Mouse (Mus musculus): ENCODE measurements around the gene Cox4i1. TPM values are rescaled to one million over a fixed set of nuclear protein-coding genes. Genes with fewer than 3 reads are reported as not detected.
"Not testable (repeated sequence)": the region's sequence is repeated elsewhere in the genome, so short reads cannot be mapped to it uniquely, and the experiment has no call there.

Cox4i1 gene
- polyA plus RNA-seq, 1 experiment from 2014 or later, result 1,092 TPM

DNA sequence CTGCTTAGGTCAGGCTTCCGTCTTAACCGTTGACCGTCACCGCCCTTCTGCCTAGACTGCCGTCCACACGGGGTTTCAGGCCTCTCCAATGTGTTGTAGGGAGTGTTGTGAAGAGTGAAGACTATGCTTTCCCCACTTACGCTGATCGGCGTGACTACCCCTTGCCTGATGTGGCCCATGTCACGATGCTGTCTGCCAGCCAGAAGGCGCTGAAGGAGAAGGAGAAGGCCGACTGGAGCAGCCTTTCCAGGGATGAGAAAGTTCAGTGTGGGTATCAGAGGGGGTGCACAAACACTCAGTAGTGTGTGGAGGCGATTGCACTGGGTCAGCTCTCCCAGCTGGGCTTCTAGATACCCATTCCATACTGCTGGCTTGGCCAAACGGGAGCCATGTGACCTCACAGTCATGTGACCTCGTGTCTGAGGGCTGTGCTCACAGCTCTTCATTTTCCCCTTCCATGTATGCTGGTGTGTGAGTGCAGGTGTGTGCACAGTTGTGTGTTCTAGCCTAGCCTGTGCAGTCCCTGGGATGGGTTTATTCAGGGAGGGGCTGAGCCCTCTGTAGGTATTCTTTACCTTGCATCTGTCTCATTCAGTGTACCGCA is 4.7 kb downstream of the Cox4i1 start:
- Histone ChIP-seq H3K27me3 (replicated peaks; ENCODE audit: control insufficient read depth, insufficient read depth, low read length) (no peaks in the 10 kb centered on the region), H3K36me3 (ENCODE audit: control insufficient read depth, insufficient read depth, low read length) (peaks cover 48% of the 10 kb centered on the region), H3K4me1 (ENCODE audit: control insufficient read depth, insufficient read depth, low read length) (peaks cover 3% of the 10 kb centered on the region), H3K4me2 (ENCODE audit: low read length) (no peak overlapping the region), H3K9ac (ENCODE audit: low read length) (no peak overlapping the region), H3K27ac (ENCODE audit: low read depth, low read length) (no peak overlapping the region), H3K9me3 (replicated peaks; ENCODE audit: control insufficient read depth, low read length) (no peaks in the 10 kb centered on the region), H3K4me3 (ENCODE audit: low read depth, low read length) (no peak overlapping the region)
- DNase-seq (ENCODE audit: low spot score) (no peak), ATAC-seq (no peak)
- WGBS, result 91% methylated on average over 16 of the region's 16 CpGs

DNA sequence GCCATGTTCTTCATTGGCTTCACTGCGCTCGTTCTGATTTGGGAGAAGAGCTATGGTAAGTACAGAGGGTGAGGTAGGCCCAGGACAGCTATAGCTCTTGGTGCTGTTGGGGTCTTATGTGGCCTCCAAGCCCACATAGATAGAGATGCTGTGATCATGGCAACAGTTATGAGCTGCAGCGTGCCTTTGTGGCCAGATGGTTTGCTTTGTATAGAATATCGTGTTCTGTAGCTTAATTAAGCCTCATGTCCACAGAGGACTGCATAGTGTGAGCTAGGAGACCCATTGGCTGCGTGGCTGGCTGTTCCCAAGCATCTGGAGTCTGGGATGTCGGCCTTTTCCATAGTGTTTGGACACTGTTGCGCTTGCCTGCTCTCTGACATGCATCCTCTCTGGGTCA is 5.3 kb downstream of the Cox4i1 start:
- DNase-seq (ENCODE audit: low spot score) (no peak), ATAC-seq (no peak)
- Histone ChIP-seq H3K27ac (ENCODE audit: low read depth, low read length) (no peak overlapping the region), H3K4me2 (ENCODE audit: low read length) (no peak overlapping the region), H3K27me3 (replicated peaks; ENCODE audit: control insufficient read depth, insufficient read depth, low read length) (no peaks in the 10 kb centered on the region), H3K36me3 (ENCODE audit: control insufficient read depth, insufficient read depth, low read length) (peaks cover 48% of the 10 kb centered on the region), H3K9ac (ENCODE audit: low read length) (no peak overlapping the region), H3K9me3 (replicated peaks; ENCODE audit: control insufficient read depth, low read length) (no peaks in the 10 kb centered on the region), H3K4me3 (ENCODE audit: low read depth, low read length) (no peak overlapping the region), H3K4me1 (ENCODE audit: control insufficient read depth, insufficient read depth, low read length) (peaks cover 3% of the 10 kb centered on the region)
- WGBS, result 90% methylated on average over 7 of the region's 7 CpGs

DNA sequence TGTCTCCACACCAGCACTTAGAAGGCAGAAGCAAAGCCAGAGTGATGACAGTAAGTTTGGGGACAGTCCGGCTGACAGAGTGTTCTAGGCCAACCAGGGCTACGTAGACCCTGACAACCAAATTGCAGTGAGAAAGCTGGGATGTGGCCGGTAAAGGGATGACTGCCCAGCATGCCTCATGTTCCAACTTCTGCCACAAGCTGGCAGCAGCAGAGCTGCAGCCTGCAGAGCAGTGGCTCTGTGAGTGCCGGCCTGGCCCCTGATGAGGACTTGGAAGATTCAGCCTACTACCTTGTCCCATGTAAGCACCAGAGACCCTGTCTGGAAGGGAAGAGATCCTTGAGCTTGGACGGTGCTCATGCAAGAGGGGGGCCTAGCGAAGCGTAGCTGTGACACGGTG is 7.7 kb downstream of the Cox4i1 start:
- Histone ChIP-seq H3K4me3 (ENCODE audit: low read depth, low read length) (no peak overlapping the region), H3K9ac (ENCODE audit: low read length) (no peak overlapping the region), H3K9me3 (replicated peaks; ENCODE audit: control insufficient read depth, low read length) (no peaks in the 10 kb centered on the region), H3K4me1 (ENCODE audit: control insufficient read depth, insufficient read depth, low read length) (no peaks in the 10 kb centered on the region), H3K27ac (ENCODE audit: low read depth, low read length) (no peak overlapping the region), H3K27me3 (replicated peaks; ENCODE audit: control insufficient read depth, insufficient read depth, low read length) (no peaks in the 10 kb centered on the region), H3K4me2 (ENCODE audit: low read length) (no peak overlapping the region), H3K36me3 (ENCODE audit: control insufficient read depth, insufficient read depth, low read length) (peaks cover 37% of the 10 kb centered on the region)
- no peak for DNase-seq (ENCODE audit: low spot score)
- ATAC-seq, result no peak
- WGBS, result 76% methylated on average over 8 of the region's 8 CpGs

DNA sequence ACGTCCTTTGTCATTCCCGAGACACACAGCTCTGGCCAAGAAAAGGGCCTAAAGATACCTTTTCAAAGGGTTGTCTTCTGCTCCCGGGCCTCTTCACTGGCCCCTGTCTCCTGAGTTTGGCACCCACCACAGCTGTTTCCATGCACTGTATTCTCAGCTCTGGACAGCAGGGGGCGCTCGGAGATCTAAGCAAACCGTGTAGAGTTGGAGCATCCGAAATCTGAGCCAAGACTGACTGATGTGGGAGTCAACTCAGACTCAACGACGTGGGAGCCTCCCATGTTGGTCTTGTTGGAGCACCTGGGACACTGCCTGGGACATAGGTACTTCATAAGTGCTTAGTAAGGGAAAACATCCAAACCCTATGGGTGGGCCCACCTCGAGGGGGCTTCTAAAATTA is 10.4 kb downstream of the Cox4i1 start:
- no peak overlapping the region for H3K4me2 ChIP-seq (ENCODE audit: low read length)

DNA sequence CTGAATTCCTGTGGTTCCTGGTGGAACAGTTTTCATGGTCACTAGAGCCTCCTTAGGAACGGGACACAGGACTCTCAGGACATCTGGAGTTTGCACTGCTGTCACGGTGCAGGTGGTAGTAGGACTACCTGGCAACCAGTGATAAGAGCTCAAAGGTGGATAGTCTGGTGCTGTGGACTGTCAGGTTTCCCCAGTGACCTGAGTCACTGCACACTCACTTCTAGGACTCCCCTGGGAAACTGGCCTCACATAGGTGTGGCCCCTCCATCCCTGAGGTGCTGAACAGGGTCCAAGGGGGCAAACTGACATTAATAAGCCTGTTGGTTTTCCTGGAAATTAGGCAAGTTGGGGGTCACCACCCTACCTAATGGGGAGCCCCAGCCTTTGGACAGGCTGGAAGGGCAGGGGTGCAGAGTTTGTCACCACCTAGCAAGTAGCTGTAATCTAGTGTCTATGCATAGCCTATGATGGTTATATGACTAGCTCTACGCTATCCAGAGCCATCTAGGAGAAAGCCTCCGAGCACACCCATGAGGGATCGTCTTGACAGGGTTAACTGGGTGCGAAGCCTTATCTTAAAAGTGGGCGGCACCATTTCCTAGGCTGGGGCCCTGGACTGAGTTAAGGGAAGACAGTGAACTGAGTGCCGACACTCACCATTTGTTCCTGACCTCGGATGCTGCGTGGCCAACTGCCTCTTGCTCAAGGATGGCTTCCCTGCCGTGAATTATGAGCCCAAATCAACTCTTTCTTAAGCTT is 11.8 kb downstream of the Cox4i1 start:
- DNase-seq (ENCODE audit: low spot score) (no peak), ATAC-seq (no peak)
- Histone ChIP-seq H3K4me2 (ENCODE audit: low read length) (no peak overlapping the region), H3K4me3 (ENCODE audit: low read depth, low read length) (no peak overlapping the region), H3K27me3 (replicated peaks; ENCODE audit: control insufficient read depth, insufficient read depth, low read length) (no peaks in the 10 kb centered on the region), H3K36me3 (ENCODE audit: control insufficient read depth, insufficient read depth, low read length) (0 out of 2 replicates have a peak, but pooled peaks cover 3% of the 10 kb centered on the region), H3K4me1 (ENCODE audit: control insufficient read depth, insufficient read depth, low read length) (no peaks in the 10 kb centered on the region), H3K9me3 (replicated peaks; ENCODE audit: control insufficient read depth, low read length) (no peaks in the 10 kb centered on the region), H3K9ac (ENCODE audit: low read length) (no peak overlapping the region), H3K27ac (ENCODE audit: low read depth, low read length) (no peak overlapping the region)
- 84% methylated on average over 11 of the region's 11 CpGs for WGBS

More for the DNA sequence above, 10.4 kb downstream of the Cox4i1 start:
- no peaks in the 10 kb centered on the region for H3K4me1 ChIP-seq (ENCODE audit: control insufficient read depth, insufficient read depth, low read length)
- H3K9me3 ChIP-seq (replicated peaks; ENCODE audit: control insufficient read depth, low read length), result no peaks in the 10 kb centered on the region
- H3K27me3 ChIP-seq (replicated peaks; ENCODE audit: control insufficient read depth, insufficient read depth, low read length), result no peaks in the 10 kb centered on the region
- H3K27ac ChIP-seq (ENCODE audit: low read depth, low read length), result no peak overlapping the region
- H3K36me3 ChIP-seq (ENCODE audit: control insufficient read depth, insufficient read depth, low read length), result peaks cover 12% of the 10 kb centered on the region
- WGBS, result 13% methylated on average over 10 of the region's 10 CpGs
- no peak overlapping the region for H3K9ac ChIP-seq (ENCODE audit: low read length)
- DNase-seq (ENCODE audit: low spot score) (peak; percentile 93), ATAC-seq (peak; percentile 46; the same call in 1 of the 2 replicates)
- no peak overlapping the region for H3K4me3 ChIP-seq (ENCODE audit: low read depth, low read length)

- not testable (repeated sequence) for ATAC-seq
- WGBS, result 60% methylated on average over 7 of the region's 7 CpGs
Observed at GRCm38 (mm10) chr8:120680405-120680804, 12.4 kb downstream of the Cox4i1 start.

GRCm38 (mm10) chr8:120681113-120681512 is 13.1 kb downstream of the Cox4i1 start:
- Histone ChIP-seq H3K4me3 (ENCODE audit: low read depth, low read length) (no peak overlapping the region), H3K9me3 (replicated peaks; ENCODE audit: control insufficient read depth, low read length) (no peaks in the 10 kb centered on the region), H3K36me3 (ENCODE audit: control insufficient read depth, insufficient read depth, low read length) (no peaks in the 10 kb centered on the region), H3K9ac (ENCODE audit: low read length) (no peak overlapping the region), H3K27me3 (replicated peaks; ENCODE audit: control insufficient read depth, insufficient read depth, low read length) (no peaks in the 10 kb centered on the region), H3K4me1 (ENCODE audit: control insufficient read depth, insufficient read depth, low read length) (no peaks in the 10 kb centered on the region), H3K4me2 (ENCODE audit: low read length) (no peak overlapping the region), H3K27ac (ENCODE audit: low read depth, low read length) (no peak overlapping the region)
- ATAC-seq (no peak), DNase-seq (ENCODE audit: low spot score) (no peak)
- 76% methylated on average over 10 of the region's 10 CpGs for WGBS

More at GRCm38 (mm10) chr8:120680405-120680804, 12.4 kb downstream of the Cox4i1 start:
- not testable (repeated sequence) for H3K4me3 ChIP-seq (ENCODE audit: low read depth, low read length); H3K9ac ChIP-seq (ENCODE audit: low read length); H3K36me3 ChIP-seq (ENCODE audit: control insufficient read depth, insufficient read depth, low read length); H3K27ac ChIP-seq (ENCODE audit: low read depth, low read length); H3K4me2 ChIP-seq (ENCODE audit: low read length); H3K27me3 ChIP-seq (replicated peaks; ENCODE audit: control insufficient read depth, insufficient read depth, low read length); H3K4me1 ChIP-seq (ENCODE audit: control insufficient read depth, insufficient read depth, low read length); H3K9me3 ChIP-seq (replicated peaks; ENCODE audit: control insufficient read depth, low read length)
- DNase-seq (ENCODE audit: low spot score), result peak; percentile 49

- WGBS, result 13% methylated on average over 10 of the region's 10 CpGs
Observed at GRCm38 (mm10) chr8:120683602-120684001, 15.6 kb downstream of the Cox4i1 start.

GRCm38 (mm10) chr8:120684082-120684481 is 16.1 kb downstream of the Cox4i1 start:
- Histone ChIP-seq H3K4me3 (ENCODE audit: low read depth, low read length) (no peak overlapping the region), H3K27ac (ENCODE audit: low read depth, low read length) (no peak overlapping the region), H3K9me3 (replicated peaks; ENCODE audit: control insufficient read depth, low read length) (no peaks in the 10 kb centered on the region), H3K36me3 (ENCODE audit: control insufficient read depth, insufficient read depth, low read length) (no peaks in the 10 kb centered on the region), H3K27me3 (replicated peaks; ENCODE audit: control insufficient read depth, insufficient read depth, low read length) (no peaks in the 10 kb centered on the region), H3K4me1 (ENCODE audit: control insufficient read depth, insufficient read depth, low read length) (no peaks in the 10 kb centered on the region), H3K9ac (ENCODE audit: low read length) (no peak overlapping the region), H3K4me2 (ENCODE audit: low read length) (no peak overlapping the region)
- whole genome bisulfite sequencing, result 57% methylated on average over 5 of the region's 5 CpGs
- ATAC-seq, result no peak
- no peak for DNase-seq (ENCODE audit: low spot score)

More at GRCm38 (mm10) chr8:120683602-120684001, 15.6 kb downstream of the Cox4i1 start:
- DNase-seq (ENCODE audit: low spot score) (peak; percentile 34), ATAC-seq (no peak)
- Histone ChIP-seq H3K36me3 (ENCODE audit: control insufficient read depth, insufficient read depth, low read length) (no peaks in the 10 kb centered on the region), H3K4me3 (ENCODE audit: low read depth, low read length) (no peak overlapping the region), H3K9ac (ENCODE audit: low read length) (no peak overlapping the region), H3K9me3 (replicated peaks; ENCODE audit: control insufficient read depth, low read length) (no peaks in the 10 kb centered on the region), H3K27me3 (replicated peaks; ENCODE audit: control insufficient read depth, insufficient read depth, low read length) (no peaks in the 10 kb centered on the region), H3K4me1 (ENCODE audit: control insufficient read depth, insufficient read depth, low read length) (no peaks in the 10 kb centered on the region), H3K27ac (ENCODE audit: low read depth, low read length) (no peak overlapping the region), H3K4me2 (ENCODE audit: low read length) (no peak overlapping the region)
